Mouse (Mus musculus) liver, adult 2 months (tissue): ENCODE data around the gene Ephx1. TPM values are rescaled to one million over a fixed set of nuclear protein-coding genes. Genes with fewer than 3 reads are reported as not detected.

Experiments used
- DNase-seq: peaks from one replicate; pipeline ENCODE4 v3.0.0-alpha.2; 2011; ENCODE audit warnings: low read depth, low spot score; ENCODE audit errors: extremely low read depth
- H3K27ac ChIP-seq: fragments of 200-500 bp; replicated peaks from 2 replicates; pipeline ENCODE4 v1.5.1; 2012; ENCODE audit warnings: low read depth, mild to moderate bottlenecking, control low read depth, inconsistent platforms, low read length; ENCODE audit not compliant: insufficient read depth
- H3K27me3 ChIP-seq: fragments of 200-500 bp; 2 replicates; pipeline ENCODE4 v1.6.1; 2012; ENCODE audit warnings: mild to moderate bottlenecking, moderate library complexity, low read length, inconsistent platforms; ENCODE audit not compliant: control insufficient read depth, insufficient read depth
- H3K36me3 ChIP-seq: fragments of 200-500 bp; 2 replicates; pipeline ENCODE4 v1.6.1; 2012; ENCODE audit warnings: low read length, inconsistent platforms; ENCODE audit not compliant: control insufficient read depth, insufficient read depth
- H3K4me1 ChIP-seq: fragments of 200-500 bp; 2 replicates; pipeline ENCODE4 v1.6.1; 2011; ENCODE audit warnings: low read length; ENCODE audit not compliant: control insufficient read depth, insufficient read depth
- H3K4me3 ChIP-seq: fragments of 200-500 bp; 2 replicates; pipeline ENCODE4 v1.5.1; 2011; ENCODE audit warnings: low read depth, mild to moderate bottlenecking, control low read depth, low read length, moderate library complexity; ENCODE audit not compliant: insufficient read depth
- H3K79me2 ChIP-seq: fragments of 200-500 bp; 2 replicates; pipeline ENCODE4 v1.6.1; 2012; ENCODE audit warnings: inconsistent platforms, mild to moderate bottlenecking, low read length, moderate library complexity; ENCODE audit not compliant: control insufficient read depth, insufficient read depth
- H3K9ac ChIP-seq: fragments of 200-500 bp; 2 replicates; pipeline ENCODE4 v1.6.1; 2012; ENCODE audit warnings: low read depth, mild to moderate bottlenecking, control low read depth, inconsistent platforms, low read length
- CTCF ChIP-seq: fragments of 200-500 bp; IDR thresholded peaks from 2 replicates; pipeline ENCODE4 v1.5.1; 2011; ENCODE audit warnings: low read depth, low read length, control low read depth
- POLR2A ChIP-seq: fragments of 200-500 bp; IDR thresholded peaks from 2 replicates; pipeline ENCODE4 v1.6.1; 2011; ENCODE audit warnings: low read length, control low read depth; ENCODE audit not compliant: insufficient read depth; ENCODE audit errors: extremely low read depth
- WGBS: fragments of 180-500 bp; shearing (Covaris S2); methylation state at CpG from one replicate; pipeline ENCODE4 v1.1.7; 2018; 5-methylcytosine and 5-hydroxymethylcytosine counted together
- polyA plus RNA-seq: library from polyadenylated mRNA; depleted of rRNA; stranded (reverse); fragments of >200 nt; gene quantifications from 2 replicates; pipeline ENCODE4 v1.2.3, GENCODE M21; 2012
- total RNA-seq: library from RNA; depleted of rRNA; stranded (reverse); fragments of >200 nt; gene quantifications from 2 replicates; pipeline ENCODE4 v1.2.3, GENCODE M21; 2014

Ephx1 gene
- total and polyA plus RNA-seq, 2 experiments, result 220 to 287 TPM

GRCm38 (mm10) chr1:180976110-180976679 is 44.5 kb downstream of the Ephx1 start:
- peak; percentile 52 for DNase-seq
- 53% methylated on average over 4 of the region's 4 CpGs for WGBS

GRCm38 (mm10) chr1:180974126-180974746 is 46.5 kb downstream of the Ephx1 start:
- Histone ChIP-seq H3K36me3 (0 out of 2 replicates have a peak, but pooled peaks cover 2% of the 10 kb centered on the region), H3K79me2 (no peaks in the 10 kb centered on the region), H3K27me3 (no peaks in the 10 kb centered on the region), H3K4me3 (no peak overlapping the region), H3K9ac (no peak overlapping the region), H3K4me1 (no peaks in the 10 kb centered on the region), H3K27ac (no peak overlapping the region)
- TF ChIP-seq CTCF (peak; percentile 49), POLR2A (no peak)
- DNase-seq, result peak; percentile 45
- WGBS, result 65% methylated on average over 14 of the region's 14 CpGs

More at GRCm38 (mm10) chr1:180976110-180976679, 44.5 kb downstream of the Ephx1 start:
- H3K9ac ChIP-seq, result no peak overlapping the region
- no peaks in the 10 kb centered on the region for H3K79me2 ChIP-seq
- H3K4me3 ChIP-seq, result no peak overlapping the region
- H3K27ac ChIP-seq, result no peak overlapping the region
- no peaks in the 10 kb centered on the region for H3K27me3 ChIP-seq
- H3K4me1 ChIP-seq, result peaks cover 6% of the 10 kb centered on the region
- 0 out of 2 replicates have a peak, but pooled peaks cover 2% of the 10 kb centered on the region for H3K36me3 ChIP-seq
- TF ChIP-seq POLR2A (no peak), CTCF (peak; percentile 95)

- Histone ChIP-seq H3K79me2 (no peaks in the 10 kb centered on the region), H3K4me3 (no peak overlapping the region), H3K27me3 (no peaks in the 10 kb centered on the region), H3K36me3 (0 out of 2 replicates have a peak, but pooled peaks cover 2% of the 10 kb centered on the region), H3K9ac (no peak overlapping the region), H3K27ac (no peak overlapping the region), H3K4me1 (no peaks in the 10 kb centered on the region)
- TF ChIP-seq POLR2A (no peak), CTCF (no peak)
- WGBS, result 89% methylated on average over 11 of the region's 11 CpGs
- DNase-seq, result no peak
Observed at GRCm38 (mm10) chr1:180972941-180973340, 47.8 kb downstream of the Ephx1 start.

GRCm38 (mm10) chr1:180967261-180967660 is 53.4 kb downstream of the Ephx1 start:
- H3K27me3 ChIP-seq, result no peaks in the 10 kb centered on the region
- no peak overlapping the region for H3K27ac ChIP-seq
- 0 out of 2 replicates have a peak, but pooled peaks cover 4% of the 10 kb centered on the region for H3K36me3 ChIP-seq
- 92% methylated on average over 7 of the region's 7 CpGs for WGBS
- no peak overlapping the region for H3K9ac ChIP-seq
- H3K79me2 ChIP-seq, result no peaks in the 10 kb centered on the region
- H3K4me1 ChIP-seq, result no peaks in the 10 kb centered on the region
- TF ChIP-seq CTCF (no peak), POLR2A (no peak)
- no peak for DNase-seq
- H3K4me3 ChIP-seq, result no peak overlapping the region

- no peak for DNase-seq
- Histone ChIP-seq H3K27ac (no peak overlapping the region), H3K27me3 (no peaks in the 10 kb centered on the region), H3K4me3 (no peak overlapping the region), H3K4me1 (no peaks in the 10 kb centered on the region), H3K9ac (no peak overlapping the region), H3K36me3 (0 out of 2 replicates have a peak, but pooled peaks cover 4% of the 10 kb centered on the region), H3K79me2 (no peaks in the 10 kb centered on the region)
- 93% methylated on average over 3 of the region's 3 CpGs for WGBS
- TF ChIP-seq CTCF (no peak), POLR2A (no peak)
Observed at GRCm38 (mm10) chr1:180966542-180966941, 54.2 kb downstream of the Ephx1 start.

- TF ChIP-seq POLR2A, result no peak
- TF ChIP-seq CTCF, result no peak
- 89% methylated on average over 3 of the region's 3 CpGs for WGBS
- no peak for DNase-seq
- H3K27ac ChIP-seq, result no peak overlapping the region
- H3K36me3 ChIP-seq, result 0 out of 2 replicates have a peak, but pooled peaks cover 2% of the 10 kb centered on the region
- no peak overlapping the region for H3K9ac ChIP-seq
- no peaks in the 10 kb centered on the region for H3K4me1 ChIP-seq
- H3K79me2 ChIP-seq, result no peaks in the 10 kb centered on the region
- no peaks in the 10 kb centered on the region for H3K27me3 ChIP-seq
- no peak overlapping the region for H3K4me3 ChIP-seq
Observed at GRCm38 (mm10) chr1:180965786-180966185, 54.9 kb downstream of the Ephx1 start.
